Mouse (Mus musculus): ENCODE results near the gene Prss57.

GRCm38 (mm10) chr10:79803716-79804323 is 13.1 kb upstream of the Prss57 start:
- no peak for TF ChIP-seq CTCF (IDR thresholded peaks at IDR 0.05; ENCODE audit: borderline replicate concordance, control insufficient read depth, extremely low read depth, insufficient read depth, low read length, poor library complexity)
- no peak for TF ChIP-seq POLR2A (IDR thresholded peaks at IDR 0.05; ENCODE audit: control insufficient read depth, extremely low read depth, insufficient read depth, low read length, poor library complexity)

Measured in thymus, adult 2 months (tissue).